Mouse (Mus musculus) MEL (cell line): ENCODE measurements around the gene Paqr9.

Experiments used
- CHD2 ChIP-seq: IDR thresholded peaks from 2 replicates; pipeline ENCODE4 v1.6.1; 2011; ENCODE audit warnings: low read length, improper control_type of control experiment
- CTCF ChIP-seq, 3 experiments: IDR thresholded peaks in 2 of 3; conservative IDR thresholded peaks in 1 of 3; 2 replicates each; pipeline ENCODE4 v1.5.1; 2011 to 2012; ENCODE audit warnings: low read length in 3 of 3, low read depth in 2 of 3, mild to moderate bottlenecking in 2 of 3, improper control_type of control experiment in 1 of 3, inconsistent platforms in 1 of 3, mixed read lengths in 1 of 3, moderate library complexity in 1 of 3; ENCODE audit not compliant: control insufficient read depth in 1 of 3, insufficient read depth in 1 of 3, poor library complexity in 1 of 3, severe bottlenecking in 1 of 3
- EP300 ChIP-seq, 2 experiments: IDR thresholded peaks; 2 replicates each; pipeline ENCODE4 v1.6.1; 2011; ENCODE audit warnings: improper control_type of control experiment in 2 of 2, low read length in 2 of 2, low read depth in 1 of 2, mild to moderate bottlenecking in 1 of 2
- NRF1 ChIP-seq: IDR thresholded peaks from 2 replicates; pipeline ENCODE4 v1.6.1; 2014; ENCODE audit warnings: low read depth, mild to moderate bottlenecking, inconsistent platforms, low read length, improper control_type of control experiment, moderate library complexity; ENCODE audit not compliant: poor library complexity, insufficient read depth, severe bottlenecking
- POLR2A ChIP-seq, 2 experiments: IDR thresholded peaks; 2 replicates each; pipeline ENCODE4 v1.6.1; 2011 to 2012; ENCODE audit warnings: low read length in 2 of 2, mild to moderate bottlenecking in 2 of 2, control low read depth in 1 of 2, improper control_type of control experiment in 1 of 2, low read depth in 1 of 2, moderate library complexity in 1 of 2; ENCODE audit not compliant: control insufficient read depth in 1 of 2, insufficient read depth in 1 of 2, poor library complexity in 1 of 2
- SMC3 ChIP-seq: IDR thresholded peaks from 2 replicates; pipeline ENCODE4 v1.6.1; 2011; ENCODE audit warnings: low read depth, low read length, improper control_type of control experiment
- USF2 ChIP-seq, 2 experiments: IDR thresholded peaks; 2 replicates each; pipeline ENCODE4 v1.6.1; 2011 to 2012; ENCODE audit warnings: improper control_type of control experiment in 2 of 2, low read length in 2 of 2, borderline replicate concordance in 1 of 2, inconsistent platforms in 1 of 2, low read depth in 1 of 2, mild to moderate bottlenecking in 1 of 2; ENCODE audit not compliant: insufficient read depth in 1 of 2
- ZNF384 ChIP-seq: IDR thresholded peaks from 2 replicates; pipeline ENCODE4 v1.6.1; 2012; ENCODE audit warnings: low read depth, mild to moderate bottlenecking, inconsistent platforms, low read length, improper control_type of control experiment

- TF ChIP-seq CTCF (IDR thresholded peaks at IDR 0.05 in 2 of 3, conservative IDR thresholded peaks at IDR 0.05 in 1 of 3; ENCODE audit: control insufficient read depth in 1 of 3, insufficient read depth in 1 of 3, low read depth in 2 of 3, low read length in 3 of 3, poor library complexity in 1 of 3, severe bottlenecking in 1 of 3) (no peak), USF2 (IDR thresholded peaks at IDR 0.05; ENCODE audit: borderline replicate concordance in 1 of 2, insufficient read depth in 1 of 2, low read depth in 1 of 2, low read length in 2 of 2) (no peak), POLR2A (IDR thresholded peaks at IDR 0.05; ENCODE audit: control insufficient read depth in 1 of 2, insufficient read depth in 1 of 2, low read depth in 1 of 2, low read length in 2 of 2, poor library complexity in 1 of 2) (no peak), EP300 (IDR thresholded peaks at IDR 0.05; ENCODE audit: low read depth in 1 of 2, low read length in 2 of 2) (no peak), ZNF384 (no peak), CHD2 (no peak), SMC3 (no peak), NRF1 (no peak)
These were observed 10.5 kb downstream of the Paqr9 start for GRCm38 (mm10) chr9:95569966-95570365.
